Mouse (Mus musculus) embryonic facial prominence, embryonic 14.5 days (tissue): ENCODE measurements around the gene Arhgef40. TPM values are rescaled to one million over a fixed set of nuclear protein-coding genes. Genes with fewer than 3 reads are reported as not detected.

Experiments used
- ATAC-seq: fragments of 200-750 bp; cut with Nextera tagmentation; 2 replicates; pipeline ENCODE4 v1.8.0; 2017; ENCODE audit warnings: low read depth, moderate number of reproducible peaks, moderate TSS enrichment
- DNase-seq: peaks from one replicate; pipeline ENCODE4 v3.0.0-alpha.2; 2015; ENCODE audit warnings: low spot score
- H3K27ac ChIP-seq: fragments of 300-500 bp; sonication (generic); replicated peaks from 2 replicates; pipeline ENCODE4 v1.5.1; 2014; ENCODE audit warnings: low read depth, mild to moderate bottlenecking, low read length, moderate library complexity
- H3K27me3 ChIP-seq: fragments of 300-500 bp; sonication (generic); replicated peaks from 2 replicates; pipeline ENCODE4 v1.6.1; 2014; ENCODE audit warnings: low read length; ENCODE audit not compliant: control insufficient read depth, insufficient read depth
- H3K36me3 ChIP-seq: fragments of 300-500 bp; sonication (generic); 2 replicates; pipeline ENCODE4 v1.6.1; 2014; ENCODE audit warnings: low read length, mixed read lengths; ENCODE audit not compliant: control insufficient read depth, insufficient read depth
- H3K4me1 ChIP-seq: fragments of 300-500 bp; sonication (generic); 2 replicates; pipeline ENCODE4 v1.6.1; 2014; ENCODE audit warnings: antibody characterized with exemption, low read length; ENCODE audit not compliant: control insufficient read depth, insufficient read depth
- H3K4me2 ChIP-seq: fragments of 300-500 bp; sonication (generic); 2 replicates; pipeline ENCODE4 v1.6.1; 2014; ENCODE audit warnings: low read depth, mild to moderate bottlenecking, low read length, moderate library complexity, mixed read lengths
- H3K4me3 ChIP-seq: fragments of 300-500 bp; sonication (generic); 2 replicates; pipeline ENCODE4 v1.5.1; 2014; ENCODE audit warnings: low read depth, mild to moderate bottlenecking, low read length
- H3K9ac ChIP-seq: fragments of 300-500 bp; sonication (generic); 2 replicates; pipeline ENCODE4 v1.6.1; 2014; ENCODE audit warnings: low read depth, mild to moderate bottlenecking, low read length, moderate library complexity, mixed read lengths
- H3K9me3 ChIP-seq: fragments of 300-500 bp; sonication (generic); 2 replicates; pipeline ENCODE4 v1.6.1; 2016; ENCODE audit warnings: low read length; ENCODE audit not compliant: control insufficient read depth
- WGBS: fragments of 180-500 bp; shearing (Covaris S2); extraction: QIAGEN DNeasy Blood & Tissue Kit; methylation state at CpG from one replicate; pipeline ENCODE4 v1.1.7; 2014; 5-methylcytosine and 5-hydroxymethylcytosine counted together
- polyA plus RNA-seq: library from polyadenylated mRNA; unstranded; fragments of >200 nt; fragmentation: Nextera tagmentation; extraction: Ambion mirVana; gene quantifications from 2 replicates; pipeline ENCODE4 v1.2.1, GENCODE M21; 2014

Gene Arhgef40
- polyA plus RNA-seq, 1 experiment from 2014 or later, result 113 TPM

DNA sequence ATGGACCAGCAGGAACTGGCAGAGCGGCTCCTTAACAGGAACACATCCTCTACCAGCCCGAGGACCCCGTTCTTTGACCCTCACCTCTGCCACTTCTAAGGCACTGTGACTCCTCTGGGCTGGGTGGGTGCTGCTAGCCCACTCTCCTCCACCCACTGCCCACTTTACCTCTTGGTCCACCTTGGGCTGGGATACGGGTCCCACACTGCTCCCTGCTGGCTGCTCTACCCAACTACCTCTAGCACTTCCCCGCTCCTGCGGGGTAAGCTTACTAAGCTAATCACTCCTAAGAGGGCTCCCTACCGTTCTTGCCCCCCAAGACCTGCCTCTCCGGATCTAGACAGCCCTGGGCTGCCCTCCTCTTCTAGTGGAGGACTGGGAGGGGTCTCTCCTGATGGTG lies 21.7 kb downstream of the Arhgef40 start:
- ATAC-seq (no peak), DNase-seq (no peak)
- H3K27me3 ChIP-seq, result no peaks in the 10 kb centered on the region
- 73% methylated on average over 8 of the region's 8 CpGs for WGBS
- H3K4me2 ChIP-seq, result no peak overlapping the region
- H3K4me1 ChIP-seq, result peaks cover 12% of the 10 kb centered on the region
- peaks cover 71% of the 10 kb centered on the region for H3K36me3 ChIP-seq
- no peaks in the 10 kb centered on the region for H3K9me3 ChIP-seq
- no peak overlapping the region for H3K9ac ChIP-seq
- no peak overlapping the region for H3K4me3 ChIP-seq
- H3K27ac ChIP-seq, result no peak overlapping the region

DNA sequence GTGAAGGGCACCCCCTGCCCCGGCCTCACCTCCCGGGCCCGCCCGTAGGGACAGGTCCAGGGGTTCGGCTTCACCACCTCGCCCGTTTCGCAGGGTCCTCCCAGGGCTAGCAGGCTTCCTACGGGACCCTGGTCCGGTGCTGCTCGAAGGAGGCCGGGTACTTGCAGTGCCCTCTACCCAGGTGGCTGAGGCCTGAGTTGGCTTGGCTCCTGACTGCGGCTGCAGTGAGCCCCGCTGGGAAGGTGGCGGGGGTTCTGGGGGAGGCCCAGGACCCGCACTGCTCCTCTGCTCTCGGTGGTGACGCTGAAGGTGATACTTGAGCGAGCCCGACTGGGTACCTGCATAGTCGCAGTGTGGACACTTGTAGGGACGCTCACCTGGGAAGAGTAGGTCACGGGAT lies 22.3 kb downstream of the Arhgef40 start:
- no peaks in the 10 kb centered on the region for H3K27me3 ChIP-seq
- peaks cover 12% of the 10 kb centered on the region for H3K4me1 ChIP-seq
- no peak overlapping the region for H3K4me2 ChIP-seq
- no peak overlapping the region for H3K27ac ChIP-seq
- no peaks in the 10 kb centered on the region for H3K9me3 ChIP-seq
- DNase-seq (no peak), ATAC-seq (no peak)
- peaks cover 68% of the 10 kb centered on the region for H3K36me3 ChIP-seq
- 94% methylated on average over 22 of the region's 23 CpGs for WGBS
- no peak overlapping the region for H3K9ac ChIP-seq
- no peak overlapping the region for H3K4me3 ChIP-seq

DNA sequence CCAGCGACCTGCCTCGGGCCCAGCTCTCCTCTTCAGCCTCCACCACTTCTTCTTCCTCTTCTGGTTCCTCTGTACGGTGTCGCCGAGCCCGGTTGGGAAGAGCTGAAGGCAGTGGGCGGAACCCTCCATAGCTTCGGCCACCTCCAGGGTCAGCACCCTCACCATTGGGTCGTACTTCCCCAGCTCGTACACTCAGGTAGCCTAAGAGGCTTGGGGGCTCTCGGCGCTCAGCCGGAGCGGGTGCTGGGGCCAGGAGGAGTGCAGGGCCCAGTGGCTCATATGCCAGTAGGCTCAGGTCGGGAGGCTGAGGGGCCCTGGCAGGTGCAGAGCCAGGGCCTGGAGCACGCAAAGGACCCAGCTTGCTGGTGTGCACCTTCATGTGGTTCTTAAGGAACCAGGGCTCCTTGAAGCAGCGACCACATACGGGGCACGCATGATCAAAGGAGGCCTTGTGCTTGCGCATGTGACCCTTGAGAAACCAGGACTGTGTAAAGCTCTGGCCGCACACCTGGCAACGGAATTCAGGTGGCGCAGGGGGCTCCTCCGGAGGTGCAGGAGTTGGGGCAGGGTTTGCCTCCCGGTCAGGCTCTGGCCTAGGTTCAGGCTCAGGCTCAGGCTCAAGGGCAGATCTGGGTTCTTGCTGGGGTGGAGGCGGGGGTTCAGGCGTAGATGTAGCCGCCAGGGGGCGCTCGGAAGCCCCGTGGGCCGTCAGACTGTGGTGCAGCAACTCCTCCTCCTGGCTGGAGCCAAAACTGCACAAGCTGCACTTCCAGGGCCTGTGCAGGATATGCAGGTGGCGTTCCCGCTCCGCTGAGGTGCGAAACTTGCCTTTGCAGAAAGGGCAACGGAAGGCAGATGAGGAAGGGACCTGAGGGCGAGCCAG lies 24.0 kb downstream of the Arhgef40 start:
- DNase-seq (peak; percentile 89), ATAC-seq (peak; percentile 65)
- Histone ChIP-seq H3K9me3 (no peaks in the 10 kb centered on the region), H3K4me1 (peaks cover 12% of the 10 kb centered on the region), H3K4me3 (no peak overlapping the region), H3K9ac (peak overlapping the region; percentile 30; the same call in 1 of the 2 replicates), H3K36me3 (peaks cover 50% of the 10 kb centered on the region), H3K27me3 (no peaks in the 10 kb centered on the region), H3K27ac (no peak overlapping the region), H3K4me2 (peak overlapping the region; percentile 42)
- WGBS, result 60% methylated on average over 33 of the region's 38 CpGs

DNA sequence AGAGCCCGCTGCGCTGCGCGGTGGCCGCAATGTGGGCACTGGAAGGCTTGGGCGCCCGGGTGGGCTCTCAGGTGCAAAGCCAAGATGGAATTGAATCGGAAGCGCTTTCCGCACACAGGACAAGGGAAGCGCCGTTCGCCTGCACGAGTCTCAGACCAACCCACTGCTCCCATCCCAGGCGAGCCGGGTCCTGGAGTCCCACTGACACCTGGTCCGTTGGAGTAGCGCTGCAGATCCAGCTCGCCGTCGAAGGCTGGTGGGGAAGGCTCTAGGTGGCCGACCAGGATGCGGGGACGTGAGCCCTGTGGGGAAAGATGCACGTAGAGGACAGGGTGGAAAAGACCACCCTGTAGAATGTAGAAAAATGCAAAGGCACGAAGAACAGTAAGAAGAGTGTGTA lies 24.8 kb downstream of the Arhgef40 start:
- ATAC-seq, result no peak
- peak overlapping the region; percentile 30; the same call in 1 of the 2 replicates for H3K9ac ChIP-seq
- no peaks in the 10 kb centered on the region for H3K27me3 ChIP-seq
- H3K4me2 ChIP-seq, result peak overlapping the region; percentile 42
- H3K4me1 ChIP-seq, result peaks cover 12% of the 10 kb centered on the region
- H3K36me3 ChIP-seq, result peaks cover 42% of the 10 kb centered on the region
- no peaks in the 10 kb centered on the region for H3K9me3 ChIP-seq
- H3K4me3 ChIP-seq, result no peak overlapping the region
- 53% methylated on average over 25 of the region's 26 CpGs for WGBS
- no peak for DNase-seq
- no peak overlapping the region for H3K27ac ChIP-seq

DNA sequence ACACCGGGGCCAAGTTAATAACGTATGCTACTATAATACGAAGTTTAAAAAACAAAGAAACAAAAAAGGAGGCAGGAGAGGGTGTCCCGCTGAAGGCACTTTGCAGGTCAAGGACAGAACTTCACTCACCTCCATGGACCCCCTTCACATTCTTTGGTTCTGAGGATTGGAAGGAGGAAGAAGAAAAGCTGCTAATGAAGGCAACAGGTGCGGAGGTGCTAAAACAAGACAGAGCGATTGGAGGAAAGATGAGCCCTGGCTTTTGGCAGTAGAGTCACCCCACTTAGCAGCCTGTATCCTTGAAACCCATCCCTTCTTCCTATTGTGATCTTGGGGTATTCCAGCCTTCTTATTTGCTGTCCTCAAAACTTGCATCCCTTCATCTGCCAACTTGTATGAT lies 25.3 kb downstream of the Arhgef40 start:
- peak overlapping the region; percentile 76; the same call in 1 of the 2 replicates for H3K27ac ChIP-seq
- 58% methylated on average over 6 of the region's 6 CpGs for whole genome bisulfite sequencing
- 0 out of 2 replicates have a peak overlapping the region, but pooled peaks have one; percentile 19 for H3K4me3 ChIP-seq
- peak overlapping the region; percentile 42 for H3K4me2 ChIP-seq
- H3K36me3 ChIP-seq, result peaks cover 37% of the 10 kb centered on the region
- H3K9ac ChIP-seq, result no peak overlapping the region
- peaks cover 12% of the 10 kb centered on the region for H3K4me1 ChIP-seq
- no peaks in the 10 kb centered on the region for H3K9me3 ChIP-seq
- ATAC-seq, result no peak
- H3K27me3 ChIP-seq, result no peaks in the 10 kb centered on the region
- no peak for DNase-seq

DNA sequence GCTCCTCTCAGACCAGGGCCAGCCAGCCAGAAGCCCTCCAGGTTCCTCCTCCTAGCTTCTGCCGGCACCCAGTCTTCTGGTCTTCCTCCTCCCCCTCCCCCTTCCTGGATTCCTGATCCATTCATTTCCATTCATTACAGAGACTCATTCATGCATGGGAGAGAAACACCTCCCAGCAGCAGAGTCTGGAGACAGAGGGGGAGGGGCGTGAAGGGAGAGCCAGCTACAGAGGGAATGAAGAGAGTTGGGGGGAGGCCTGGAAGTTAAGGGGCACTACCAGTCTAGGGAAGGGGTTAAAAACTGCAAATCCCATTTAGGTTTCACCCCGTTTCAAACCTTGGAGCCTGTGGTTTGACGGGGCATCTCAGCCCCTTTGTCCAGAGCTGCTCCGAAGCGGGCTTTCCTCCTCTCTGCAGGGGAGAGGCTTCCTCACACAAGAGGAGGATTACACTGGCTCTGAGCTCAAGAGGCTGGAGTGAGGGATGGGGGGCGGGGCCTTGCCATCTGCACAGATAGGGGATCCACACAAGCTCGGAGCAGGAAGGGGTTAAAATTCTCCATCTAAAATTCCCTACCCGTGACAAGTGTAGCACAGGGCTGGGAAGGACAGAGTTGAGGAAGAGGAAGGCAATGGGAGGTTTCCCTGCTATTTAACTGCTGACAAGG lies 26.1 kb downstream of the Arhgef40 start:
- 9% methylated on average over 9 of the region's 9 CpGs for WGBS
- ATAC-seq, result peak; percentile 68
- DNase-seq, result peak; percentile 92
- H3K4me1 ChIP-seq, result peaks cover 14% of the 10 kb centered on the region
- H3K36me3 ChIP-seq, result peaks cover 30% of the 10 kb centered on the region
- H3K4me2 ChIP-seq, result peak overlapping the region; percentile 42
- no peaks in the 10 kb centered on the region for H3K9me3 ChIP-seq
- H3K9ac ChIP-seq, result peak overlapping the region; percentile 43; the same call in 1 of the 2 replicates
- H3K27ac ChIP-seq, result peak overlapping the region; percentile 76; the same call in 1 of the 2 replicates
- no peaks in the 10 kb centered on the region for H3K27me3 ChIP-seq
- peak overlapping the region; percentile 19 for H3K4me3 ChIP-seq

DNA sequence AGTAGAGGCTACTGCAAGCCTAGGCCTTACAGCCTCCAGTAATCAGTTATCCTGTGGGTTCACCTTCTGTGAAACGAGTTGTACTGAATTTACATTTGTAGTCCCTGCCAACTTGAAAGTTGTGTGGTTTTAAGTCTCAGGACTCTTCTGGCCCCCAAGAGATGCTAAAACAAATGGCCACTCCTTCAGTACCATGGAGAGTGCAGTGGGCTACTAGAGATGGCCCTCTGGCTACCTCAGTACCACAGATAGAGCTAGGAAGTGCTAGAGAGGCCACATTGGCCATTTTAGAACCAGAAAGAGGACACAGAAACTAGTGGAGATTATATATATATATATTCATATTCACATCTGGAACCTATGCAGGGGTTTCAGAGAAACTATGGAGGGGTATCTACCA lies 27.2 kb downstream of the Arhgef40 start:
- DNase-seq (no peak), ATAC-seq (no peak)
- no peak overlapping the region; the same call in 1 of the 2 replicates for H3K27ac ChIP-seq
- peaks cover 17% of the 10 kb centered on the region for H3K4me1 ChIP-seq
- no peak overlapping the region for H3K4me3 ChIP-seq
- peaks cover 19% of the 10 kb centered on the region for H3K36me3 ChIP-seq
- no peak overlapping the region for H3K4me2 ChIP-seq
- H3K27me3 ChIP-seq, result no peaks in the 10 kb centered on the region
- no peak overlapping the region for H3K9ac ChIP-seq
- no peaks in the 10 kb centered on the region for H3K9me3 ChIP-seq
- 61% methylated on average over 1 of the region's 1 CpGs for WGBS

DNA sequence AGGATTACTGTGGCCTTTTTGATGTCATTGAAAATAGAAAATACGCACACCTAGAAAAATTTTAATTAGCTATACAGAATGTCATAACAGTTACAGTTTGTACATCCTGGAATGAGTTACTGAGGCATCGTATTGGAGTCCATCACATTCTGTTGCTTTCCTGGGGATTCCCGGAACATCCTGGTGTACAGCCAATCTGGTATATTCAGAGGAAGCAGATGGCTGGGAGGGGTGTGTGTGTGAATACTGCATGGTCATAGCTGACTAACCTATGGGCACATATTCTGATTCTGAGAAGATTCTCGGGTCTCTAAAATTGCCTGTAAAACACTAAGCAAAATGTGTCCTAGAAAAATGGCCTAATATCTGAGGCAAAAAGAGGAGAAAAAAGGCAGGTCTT lies 27.6 kb downstream of the Arhgef40 start:
- peaks cover 15% of the 10 kb centered on the region for H3K36me3 ChIP-seq
- DNase-seq (no peak), ATAC-seq (no peak)
- no peaks in the 10 kb centered on the region for H3K9me3 ChIP-seq
- no peak overlapping the region for H3K4me2 ChIP-seq
- H3K4me1 ChIP-seq, result peaks cover 17% of the 10 kb centered on the region
- H3K4me3 ChIP-seq, result no peak overlapping the region
- WGBS, result 72% methylated on average over 4 of the region's 4 CpGs
- no peaks in the 10 kb centered on the region for H3K27me3 ChIP-seq
- H3K9ac ChIP-seq, result no peak overlapping the region
- H3K27ac ChIP-seq, result no peak overlapping the region; the same call in 1 of the 2 replicates
